Mouse (Mus musculus) neural tube, embryonic 13.5 days (tissue): Measurements from ENCODE around the gene St3gal4. TPM values are rescaled to one million over a fixed set of nuclear protein-coding genes. Genes with fewer than 3 reads are reported as not detected.

Source experiments
- ATAC-seq: fragments of 200-750 bp; cut with Nextera tagmentation; 2 replicates; pipeline ENCODE4 v1.8.0; 2017; ENCODE audit warnings: low read depth, mild to moderate bottlenecking, moderate TSS enrichment, moderate library complexity
- H3K27ac ChIP-seq: fragments of 300-500 bp; sonication (generic); replicated peaks from 2 replicates; pipeline ENCODE4 v1.5.1; 2015; ENCODE audit warnings: moderate library complexity, mild to moderate bottlenecking, inconsistent platforms
- H3K27me3 ChIP-seq: fragments of 300-500 bp; sonication (generic); 2 replicates; pipeline ENCODE4 v1.6.1; 2015; ENCODE audit warnings: mild to moderate bottlenecking, inconsistent platforms
- H3K36me3 ChIP-seq: fragments of 300-500 bp; sonication (generic); 2 replicates; pipeline ENCODE4 v1.6.1; 2015; ENCODE audit warnings: mild to moderate bottlenecking, inconsistent platforms
- H3K4me1 ChIP-seq: fragments of 300-500 bp; sonication (generic); replicated peaks from 2 replicates; pipeline ENCODE4 v1.6.1; 2015; ENCODE audit warnings: inconsistent platforms
- H3K4me2 ChIP-seq: fragments of 300-500 bp; sonication (generic); 2 replicates; pipeline ENCODE4 v1.6.1; 2015; ENCODE audit warnings: inconsistent platforms, mild to moderate bottlenecking, moderate library complexity
- H3K4me3 ChIP-seq: fragments of 300-500 bp; sonication (generic); 2 replicates; pipeline ENCODE4 v1.5.1; 2015; ENCODE audit warnings: mild to moderate bottlenecking, inconsistent platforms
- H3K9ac ChIP-seq: fragments of 300-500 bp; sonication (generic); 2 replicates; pipeline ENCODE4 v1.6.1; 2015; ENCODE audit warnings: moderate library complexity, mild to moderate bottlenecking, inconsistent platforms
- H3K9me3 ChIP-seq: fragments of 300-500 bp; sonication (generic); 2 replicates; pipeline ENCODE4 v1.6.1; 2016; ENCODE audit warnings: inconsistent platforms
- WGBS: fragments of 180-500 bp; shearing (Covaris S2); methylation state at CpG from one replicate; pipeline ENCODE4 v1.1.7; 2015; 5-methylcytosine and 5-hydroxymethylcytosine counted together
- polyA plus RNA-seq: library from polyadenylated mRNA; unstranded; fragments of >200 nt; fragmentation: Nextera tagmentation; extraction: Ambion mirVana; gene quantifications from 2 replicates; pipeline ENCODE4 v1.2.1, GENCODE M21; 2015

The St3gal4 gene
- 7.6 and 11.5 TPM in 2 replicates for polyA plus RNA-seq

DNA sequence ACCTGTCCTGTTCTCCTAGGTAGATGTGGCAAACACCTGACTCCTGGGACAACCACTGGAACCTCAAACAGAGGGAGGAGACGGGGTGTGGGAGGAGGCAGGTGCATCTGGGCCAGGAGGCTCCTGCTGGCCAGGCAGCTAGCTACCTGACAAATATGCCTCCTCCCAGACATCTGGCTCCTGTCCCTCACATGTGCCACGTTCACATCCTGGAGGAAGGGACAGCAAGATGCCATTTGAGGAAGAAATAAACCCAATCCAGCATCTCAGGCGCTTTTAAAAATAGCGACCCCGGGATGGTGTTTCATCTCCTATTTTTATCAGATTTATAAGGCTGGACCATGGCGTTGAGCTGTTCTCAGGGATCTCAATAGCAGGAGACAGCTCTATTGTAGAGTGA is at the start of gene St3gal4:
Gene St3gal4 (minus strand): TSS at position 101 of the 400 bp plus-strand sequence.
- Histone ChIP-seq H3K9me3 (no peaks in the 10 kb centered on the region), H3K4me3 (no peak within 1 kb of the TSS), H3K27ac (no peak within 1 kb of the TSS), H3K4me2 (no peak within 1 kb of the TSS), H3K27me3 (no peaks in the 10 kb centered on the region), H3K4me1 (peaks cover 27% of the 10 kb centered on the region), H3K9ac (no peak within 1 kb of the TSS), H3K36me3 (peaks cover 8% of the 10 kb centered on the region; the same call in 1 of the 2 replicates)
- WGBS, result 84% methylated on average over 6 of the region's 6 CpGs
- ATAC-seq, result no peak

- Histone ChIP-seq H3K9me3 (no peaks in the 10 kb centered on the region), H3K4me1 (peaks cover 9% of the 10 kb centered on the region; the same call in 1 of the 2 replicates), H3K36me3 (peaks cover 22% of the 10 kb centered on the region; the same call in 1 of the 2 replicates), H3K27ac (no peak overlapping the region; the same call in 1 of the 2 replicates), H3K9ac (no peak overlapping the region), H3K4me2 (no peak overlapping the region), H3K4me3 (no peak overlapping the region), H3K27me3 (no peaks in the 10 kb centered on the region)
- WGBS, result 19% methylated on average over 9 of the region's 9 CpGs
- ATAC-seq, result peak; percentile 29; the same call in 1 of the 2 replicates
Measured at GRCm38 (mm10) chr9:35166798-35167635, 47.9 kb upstream of the St3gal4 start.

- no peak overlapping the region for H3K4me2 ChIP-seq
- no peaks in the 10 kb centered on the region for H3K27me3 ChIP-seq
- WGBS, result 16% methylated on average over 3 of the region's 3 CpGs
- no peak overlapping the region; the same call in 1 of the 2 replicates for H3K27ac ChIP-seq
- H3K36me3 ChIP-seq, result peaks cover 22% of the 10 kb centered on the region; the same call in 1 of the 2 replicates
- no peak overlapping the region for H3K9ac ChIP-seq
- H3K4me3 ChIP-seq, result no peak overlapping the region
- peaks cover 9% of the 10 kb centered on the region; the same call in 1 of the 2 replicates for H3K4me1 ChIP-seq
- peak; percentile 65 for ATAC-seq
- H3K9me3 ChIP-seq, result no peaks in the 10 kb centered on the region
Measured at GRCm38 (mm10) chr9:35166144-35166797, 47.2 kb upstream of the St3gal4 start.

- no peaks in the 10 kb centered on the region for H3K27me3 ChIP-seq
- H3K4me2 ChIP-seq, result no peak overlapping the region
- no peak for ATAC-seq
- H3K9me3 ChIP-seq, result no peaks in the 10 kb centered on the region
- WGBS, result 81% methylated on average over 5 of the region's 5 CpGs
- H3K4me3 ChIP-seq, result no peak overlapping the region
- no peak overlapping the region for H3K27ac ChIP-seq
- peaks cover 9% of the 10 kb centered on the region; the same call in 1 of the 2 replicates for H3K4me1 ChIP-seq
- peaks cover 9% of the 10 kb centered on the region; the same call in 1 of the 2 replicates for H3K36me3 ChIP-seq
- no peak overlapping the region for H3K9ac ChIP-seq
Measured at GRCm38 (mm10) chr9:35164142-35164874, 45.2 kb upstream of the St3gal4 start.

DNA sequence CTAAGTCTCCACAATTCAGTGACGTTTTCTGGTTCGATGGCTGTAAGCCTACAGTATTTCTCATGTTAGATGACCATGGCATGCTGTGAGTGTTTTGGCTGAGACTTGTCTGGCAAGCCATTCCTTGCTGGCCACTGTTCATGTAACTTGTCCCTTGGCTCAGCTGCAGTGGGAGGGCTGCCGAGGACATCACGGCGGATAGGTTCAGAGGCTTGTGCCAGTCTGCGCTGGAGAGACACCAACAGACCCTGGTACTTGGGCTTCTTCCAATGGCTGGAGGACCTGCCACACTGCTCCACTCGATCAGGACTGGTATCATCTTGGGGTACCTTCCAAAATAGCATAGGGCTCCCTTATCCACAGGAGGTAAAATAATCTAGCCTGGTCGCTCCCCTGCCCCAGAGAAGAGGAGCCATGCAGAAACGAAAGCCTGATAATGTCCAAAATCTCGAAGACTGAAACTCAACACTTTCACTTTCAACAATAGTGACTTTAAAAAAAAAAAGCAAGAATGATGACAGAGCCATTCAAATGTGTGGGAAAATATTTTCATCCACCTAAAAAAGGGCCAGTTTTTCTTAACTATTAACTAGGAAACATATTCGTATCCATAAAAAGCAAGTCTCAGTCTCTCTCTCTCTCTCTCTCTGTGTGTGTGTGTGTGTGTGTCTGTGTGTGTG is 44.1 kb upstream of the St3gal4 start:
- no peak for ATAC-seq
- H3K36me3 ChIP-seq, result peaks cover 9% of the 10 kb centered on the region; the same call in 1 of the 2 replicates
- no peak overlapping the region for H3K27ac ChIP-seq
- no peaks in the 10 kb centered on the region for H3K9me3 ChIP-seq
- H3K4me3 ChIP-seq, result no peak overlapping the region
- H3K9ac ChIP-seq, result no peak overlapping the region
- no peak overlapping the region for H3K4me2 ChIP-seq
- H3K4me1 ChIP-seq, result peaks cover 9% of the 10 kb centered on the region; the same call in 1 of the 2 replicates
- no peaks in the 10 kb centered on the region for H3K27me3 ChIP-seq
- WGBS, result 93% methylated on average over 11 of the region's 11 CpGs

- Histone ChIP-seq H3K36me3 (peaks cover 9% of the 10 kb centered on the region; the same call in 1 of the 2 replicates), H3K9ac (no peak overlapping the region), H3K27me3 (no peaks in the 10 kb centered on the region), H3K4me2 (no peak overlapping the region), H3K4me3 (no peak overlapping the region), H3K9me3 (no peaks in the 10 kb centered on the region), H3K4me1 (no peaks in the 10 kb centered on the region), H3K27ac (no peak overlapping the region)
- 83% methylated on average over 7 of the region's 7 CpGs for WGBS
- no peak for ATAC-seq
Measured at GRCm38 (mm10) chr9:35161721-35162120, 42.7 kb upstream of the St3gal4 start.

DNA sequence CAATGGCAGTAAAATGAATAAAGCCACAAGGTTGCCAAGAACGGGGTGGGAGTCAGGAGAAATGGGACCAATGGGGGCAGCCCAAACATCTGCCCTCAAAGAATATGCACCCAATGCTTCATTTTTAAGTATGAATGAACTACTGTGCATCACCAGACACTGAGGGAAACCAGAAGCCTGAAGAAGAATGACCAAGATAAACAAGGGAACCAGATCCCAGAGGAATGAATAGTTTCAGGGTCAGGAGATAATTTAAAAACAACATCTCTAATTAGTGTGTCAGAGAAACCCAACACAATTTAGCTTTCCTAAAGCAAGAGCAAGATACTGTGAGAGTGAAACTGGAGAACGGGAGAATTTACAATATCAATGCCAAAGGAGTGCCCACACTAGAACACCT is 41.6 kb upstream of the St3gal4 start:
- Histone ChIP-seq H3K36me3 (peaks cover 9% of the 10 kb centered on the region; the same call in 1 of the 2 replicates), H3K27ac (no peak overlapping the region), H3K9me3 (no peaks in the 10 kb centered on the region), H3K4me3 (no peak overlapping the region), H3K9ac (no peak overlapping the region), H3K4me1 (no peaks in the 10 kb centered on the region), H3K27me3 (no peaks in the 10 kb centered on the region), H3K4me2 (no peak overlapping the region)
- 79% methylated on average over 2 of the region's 2 CpGs for WGBS
- no peak for ATAC-seq

DNA sequence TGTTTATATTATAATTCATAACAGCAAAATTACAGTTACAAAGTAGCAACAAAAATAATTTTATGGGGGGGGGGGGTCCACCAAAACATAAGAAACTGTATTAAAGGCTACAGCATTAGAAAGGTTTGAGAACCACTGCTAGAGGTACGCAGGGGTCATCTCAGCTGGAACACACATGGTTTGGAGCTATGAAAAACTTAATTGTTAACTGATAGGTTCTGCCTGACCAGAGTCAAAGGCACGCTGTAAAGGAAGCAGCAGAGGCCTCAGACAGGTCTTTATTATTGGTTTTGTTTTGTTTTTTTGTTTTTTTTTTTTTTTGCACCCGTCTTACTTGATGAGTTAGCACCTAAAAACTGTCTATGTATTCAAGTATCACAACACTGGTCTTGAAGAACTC is 39.4 kb upstream of the St3gal4 start:
- Histone ChIP-seq H3K27me3 (no peaks in the 10 kb centered on the region), H3K9me3 (no peaks in the 10 kb centered on the region), H3K36me3 (peaks cover 9% of the 10 kb centered on the region; the same call in 1 of the 2 replicates), H3K9ac (no peak overlapping the region), H3K4me2 (no peak overlapping the region), H3K4me3 (no peak overlapping the region), H3K27ac (no peak overlapping the region), H3K4me1 (no peaks in the 10 kb centered on the region)
- 86% methylated on average over 3 of the region's 3 CpGs for WGBS
- ATAC-seq, result no peak

GRCm38 (mm10) chr9:35156862-35157261 is 37.8 kb upstream of the St3gal4 start:
- Histone ChIP-seq H3K4me2 (no peak overlapping the region), H3K36me3 (no peaks in the 10 kb centered on the region), H3K9me3 (no peaks in the 10 kb centered on the region), H3K4me1 (no peaks in the 10 kb centered on the region), H3K4me3 (no peak overlapping the region), H3K27me3 (no peaks in the 10 kb centered on the region), H3K27ac (no peak overlapping the region), H3K9ac (no peak overlapping the region)
- ATAC-seq, result no peak
- WGBS, result 87% methylated on average over 4 of the region's 4 CpGs

- no peak overlapping the region for H3K27ac ChIP-seq
- no peaks in the 10 kb centered on the region for H3K9me3 ChIP-seq
- 95% methylated on average over 5 of the region's 5 CpGs for WGBS
- H3K36me3 ChIP-seq, result no peaks in the 10 kb centered on the region
- H3K9ac ChIP-seq, result no peak overlapping the region
- H3K4me3 ChIP-seq, result no peak overlapping the region
- ATAC-seq, result no peak
- no peak overlapping the region for H3K4me2 ChIP-seq
- no peaks in the 10 kb centered on the region for H3K4me1 ChIP-seq
- H3K27me3 ChIP-seq, result no peaks in the 10 kb centered on the region
Measured at GRCm38 (mm10) chr9:35156002-35156710, 37.1 kb upstream of the St3gal4 start.

GRCm38 (mm10) chr9:35152923-35153322 is 33.9 kb upstream of the St3gal4 start:
- Histone ChIP-seq H3K27me3 (no peaks in the 10 kb centered on the region), H3K4me3 (no peak overlapping the region), H3K4me2 (no peak overlapping the region), H3K36me3 (no peaks in the 10 kb centered on the region), H3K4me1 (no peaks in the 10 kb centered on the region), H3K9me3 (no peaks in the 10 kb centered on the region), H3K27ac (no peak overlapping the region), H3K9ac (no peak overlapping the region)
- 93% methylated on average over 1 of the region's 1 CpGs for WGBS
- no peak for ATAC-seq
